Mouse (Mus musculus) urinary bladder, adult 2 months (tissue): ENCODE results near the gene Scn9a. TPM values are rescaled to one million over a fixed set of nuclear protein-coding genes. Genes with fewer than 3 reads are reported as not detected.

ENCODE experiments used
- DNase-seq: peaks from one replicate; pipeline ENCODE4 v3.0.0; 2022; ENCODE audit warnings: low spot score
- polyA plus RNA-seq: library from polyadenylated mRNA; depleted of rRNA; stranded (reverse); fragments of >200 nt; gene quantifications from 2 replicates; pipeline ENCODE4 v1.2.3, GENCODE M21; 2012; rRNA removed

Gene Scn9a
- polyA plus RNA-seq, result 0.08 and 0.10 TPM in 2 replicates

DNA sequence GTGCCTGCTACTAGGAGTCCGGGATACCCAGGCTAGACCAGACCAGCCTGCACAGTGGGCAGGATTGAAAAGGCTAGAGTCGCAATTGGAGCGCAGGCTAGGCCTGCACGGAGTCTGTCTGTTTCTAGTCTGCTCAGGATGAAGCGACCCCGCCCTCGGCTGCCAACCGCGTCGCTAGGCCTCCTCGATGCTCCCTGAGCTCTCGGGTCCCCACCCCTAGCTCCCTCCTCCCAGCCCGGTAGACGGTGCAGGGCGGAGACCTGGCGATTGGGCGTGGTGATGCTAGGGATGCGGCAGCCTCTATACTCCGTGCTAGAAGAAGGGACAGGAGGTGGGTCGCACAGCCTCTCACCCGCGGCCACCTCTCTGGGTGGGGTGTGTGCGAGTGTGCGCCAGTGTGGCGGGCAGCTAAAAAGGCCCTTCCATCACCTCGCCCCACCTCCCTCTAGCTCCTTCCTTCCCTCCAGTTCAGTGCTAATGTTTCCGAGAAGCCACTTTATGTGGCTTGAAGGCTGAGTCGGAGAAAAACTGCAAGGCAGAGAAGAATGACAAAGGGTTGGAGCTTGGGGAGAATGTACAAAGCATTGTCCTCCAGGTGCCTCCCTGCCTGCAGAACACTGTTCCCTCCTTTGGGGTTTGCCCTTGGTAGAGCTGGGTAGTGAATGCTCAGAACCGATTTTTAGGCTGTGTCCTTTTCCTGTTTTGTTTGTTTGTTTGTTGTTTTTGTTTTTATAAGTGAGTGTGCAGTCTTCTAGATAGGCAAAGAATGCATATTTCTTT, at the start of gene Scn9a:
TSS of gene Scn9a (minus strand) at position 383 of the 780 bp plus-strand sequence.
- no peak for DNase-seq

DNA sequence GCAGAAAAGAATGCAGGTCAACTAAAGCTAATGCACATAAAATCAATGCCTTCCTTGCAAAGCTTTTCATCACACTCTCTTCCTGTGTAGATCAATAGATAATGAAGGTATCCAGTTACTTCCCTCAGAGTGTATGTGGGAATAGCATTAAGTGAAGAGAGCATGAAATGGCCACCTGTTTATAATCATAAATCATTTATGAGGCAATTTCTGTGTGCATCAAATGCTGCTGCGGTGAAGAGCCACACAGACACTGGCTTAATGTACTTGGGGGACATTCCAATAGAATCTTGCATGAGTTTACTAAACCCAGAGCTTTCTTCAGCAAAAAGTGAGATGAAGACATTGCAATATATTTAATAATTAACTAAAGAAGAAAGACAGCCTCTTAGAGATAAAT, 27.2 kb upstream of the Scn9a start:
- DNase-seq, result no peak

DNA sequence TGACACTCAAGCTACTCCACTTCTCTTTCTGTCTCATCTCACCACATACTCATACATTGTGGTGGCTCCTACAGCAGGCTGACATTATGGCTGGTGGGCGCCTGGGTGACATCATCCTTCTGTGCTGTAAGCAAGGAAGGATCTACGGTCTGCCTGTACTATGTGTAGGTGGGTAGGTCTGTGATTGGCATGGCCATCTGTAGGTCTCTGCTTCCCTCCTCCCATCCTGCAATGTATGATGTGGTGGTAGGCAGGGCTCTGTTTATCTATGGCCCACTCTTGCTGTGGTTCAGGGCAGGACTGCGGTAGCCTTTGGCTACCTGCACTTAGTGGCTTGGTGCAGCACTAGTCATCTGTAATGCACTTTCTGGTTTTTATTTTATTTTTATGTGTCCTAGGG, 21.7 kb upstream of the Scn9a start:
- no peak for DNase-seq

DNA sequence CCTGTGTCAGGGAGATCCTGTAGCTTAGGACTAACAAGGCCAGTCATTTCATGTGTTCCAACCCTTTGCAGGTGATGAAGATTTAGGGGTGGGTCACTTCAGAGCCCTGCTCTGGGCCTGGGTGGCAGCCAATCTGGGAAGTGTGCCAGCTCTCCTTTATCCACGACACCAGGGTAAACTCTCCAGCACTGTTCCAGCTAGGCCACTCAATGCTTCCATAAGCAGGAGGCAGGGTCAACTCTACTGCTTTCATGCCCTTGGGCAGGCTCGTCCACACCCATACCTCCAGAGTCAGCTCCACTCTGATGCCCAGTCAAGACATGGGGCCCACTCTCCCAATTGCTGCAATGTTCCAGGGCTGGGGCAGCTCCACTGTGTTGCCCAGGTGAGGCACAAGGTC, 20.7 kb upstream of the Scn9a start:
- no peak for DNase-seq

DNA sequence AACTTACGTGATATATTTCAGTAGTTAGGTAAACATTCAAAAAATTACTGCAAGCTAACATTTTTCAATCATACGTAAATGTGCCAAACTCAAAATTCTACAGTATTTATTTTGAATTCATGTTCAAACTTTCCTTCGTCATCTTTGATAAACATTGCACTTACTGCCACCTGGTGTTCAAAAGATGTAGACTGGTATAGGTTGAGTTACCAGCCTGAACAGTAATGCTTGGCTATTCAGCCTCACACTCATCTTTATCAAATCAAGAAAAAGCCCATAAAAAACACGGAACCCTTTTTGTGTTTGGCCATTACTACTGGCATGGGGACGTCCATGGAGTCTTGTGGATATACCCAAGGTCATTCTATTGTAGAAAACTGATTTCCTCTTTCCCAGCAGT, 9.6 kb upstream of the Scn9a start:
- no peak for DNase-seq

DNA sequence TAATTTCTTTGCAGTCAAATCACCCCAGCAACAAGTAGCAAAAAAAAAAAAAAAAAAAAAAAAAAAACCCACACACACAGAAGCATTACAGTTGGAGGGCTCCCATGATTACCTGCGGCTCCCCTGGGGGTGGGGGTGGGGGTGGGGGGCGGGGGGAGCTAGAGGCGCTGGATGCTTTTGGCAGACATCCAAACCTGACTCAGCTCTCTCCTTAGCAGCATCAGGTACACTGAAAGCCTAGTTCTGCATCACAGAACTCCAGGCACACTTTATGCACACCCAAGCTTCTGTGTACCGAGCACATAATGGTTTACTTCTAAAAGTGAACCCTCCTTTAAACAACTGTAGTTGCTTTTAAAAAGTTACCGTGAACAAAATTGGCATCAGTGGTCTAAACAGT, 2.0 kb downstream of the Scn9a start:
- no peak for DNase-seq

DNA sequence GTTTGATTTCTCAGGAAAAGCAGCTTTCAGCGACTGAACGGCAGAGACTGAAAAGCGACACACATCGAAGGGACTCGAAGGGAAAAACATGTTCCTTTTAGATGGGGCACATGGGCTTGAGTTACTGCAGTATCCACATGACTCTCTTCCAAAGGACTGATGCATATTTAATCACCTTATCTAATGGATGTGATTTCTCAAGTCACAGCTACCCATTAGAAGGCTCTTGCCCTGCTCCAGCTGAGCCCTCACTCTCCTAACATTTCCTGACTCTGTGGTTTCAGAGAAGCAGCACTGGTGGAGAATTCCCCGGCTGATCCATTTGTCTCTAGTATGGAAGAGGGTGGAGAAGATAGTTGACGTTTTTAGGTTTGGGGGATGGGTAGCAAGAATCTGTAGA, 23.7 kb downstream of the Scn9a start:
- no peak for DNase-seq

DNA sequence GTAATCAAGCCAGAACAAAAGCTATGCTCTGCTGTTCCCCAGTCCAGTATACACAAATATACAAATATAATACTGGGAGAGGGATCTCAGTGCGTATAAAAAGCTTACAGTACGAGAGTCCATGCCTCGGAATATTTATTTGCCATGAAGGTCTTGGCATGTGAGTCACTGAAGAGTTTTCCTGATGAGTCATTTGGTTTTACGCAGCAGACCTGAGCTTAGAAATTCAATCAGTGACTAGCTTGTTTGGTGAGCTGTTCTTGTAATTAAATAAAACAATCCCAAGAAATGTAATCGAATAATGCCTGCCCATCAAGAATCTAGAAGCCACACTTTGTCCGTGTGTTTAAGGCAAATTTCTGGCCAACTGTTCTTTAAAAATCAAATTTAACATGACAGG, 37.4 kb downstream of the Scn9a start:
- no peak for DNase-seq

DNA sequence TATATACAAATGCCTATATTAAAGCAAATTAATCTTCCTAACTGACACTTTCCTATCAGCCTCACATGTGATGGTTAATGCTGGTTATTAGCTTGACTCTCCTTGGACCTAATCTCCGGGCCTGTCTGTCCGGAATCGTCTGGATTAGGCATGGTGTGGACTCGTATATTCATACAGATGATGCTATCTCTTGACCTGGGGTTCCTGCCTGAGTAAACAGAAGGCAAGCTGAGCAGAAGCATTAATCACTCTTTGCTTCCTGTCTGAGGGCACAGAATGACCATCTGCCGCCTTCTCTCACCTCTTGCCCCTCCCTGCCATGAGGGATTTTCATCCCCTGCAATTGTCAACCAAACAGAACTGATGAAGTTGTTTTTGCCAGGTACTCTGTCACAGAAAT, 38.6 kb downstream of the Scn9a start:
- no peak for DNase-seq

DNA sequence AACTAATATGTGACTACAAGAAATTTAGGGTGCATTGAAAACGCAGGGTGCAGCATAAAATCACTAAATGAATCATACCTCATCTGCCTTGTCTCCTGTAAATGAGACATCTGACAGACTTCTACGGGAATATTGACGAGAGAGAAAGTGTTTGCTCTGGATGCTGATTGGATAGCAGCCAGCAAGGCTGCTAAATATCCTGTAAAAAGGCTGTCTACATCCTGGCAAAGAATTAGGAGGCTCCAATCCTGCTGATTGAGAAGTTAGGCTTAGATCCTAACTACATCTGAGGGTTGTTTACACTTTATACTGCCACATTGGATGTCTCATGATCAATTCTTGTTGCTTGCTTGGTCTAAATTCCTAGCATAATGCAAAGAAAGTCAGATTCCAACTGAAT, 44.6 kb downstream of the Scn9a start:
- DNase-seq, result no peak

DNA sequence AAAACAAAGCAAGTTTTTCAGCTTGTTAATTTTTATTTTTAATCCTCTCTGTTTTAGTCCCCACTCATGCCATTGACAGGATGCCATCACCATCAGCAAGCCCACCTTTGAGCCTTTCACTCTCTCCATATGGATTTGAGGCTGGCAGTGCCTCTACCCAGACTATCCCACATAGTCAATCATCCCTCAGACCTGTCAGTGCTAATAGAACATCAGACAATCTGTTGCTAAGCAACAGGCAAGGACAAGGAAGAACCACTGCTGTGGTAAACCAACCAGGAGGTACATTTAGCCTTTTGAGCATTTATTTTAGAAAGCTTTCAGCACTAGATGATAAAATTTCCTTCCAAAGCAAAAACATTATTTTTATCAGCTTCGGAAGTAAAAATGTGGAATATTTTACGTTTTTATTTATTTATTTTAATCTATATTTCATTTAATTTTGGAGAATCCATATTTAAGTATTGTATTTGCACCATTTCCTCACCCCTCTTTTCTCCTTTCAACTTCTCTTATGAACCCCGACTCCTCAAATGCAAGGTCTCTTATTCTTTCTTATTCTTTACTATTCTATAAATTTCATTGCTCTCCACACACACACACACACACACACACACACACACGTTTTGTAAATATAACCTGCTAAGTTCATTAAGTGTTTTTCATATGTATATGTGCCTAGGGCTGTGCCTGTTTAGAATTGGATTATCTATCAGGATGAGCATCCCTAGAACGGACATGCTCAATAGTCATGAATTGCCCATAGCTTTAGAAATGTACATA, 54.5 kb downstream of the Scn9a start:
- DNase-seq, result no peak

DNA sequence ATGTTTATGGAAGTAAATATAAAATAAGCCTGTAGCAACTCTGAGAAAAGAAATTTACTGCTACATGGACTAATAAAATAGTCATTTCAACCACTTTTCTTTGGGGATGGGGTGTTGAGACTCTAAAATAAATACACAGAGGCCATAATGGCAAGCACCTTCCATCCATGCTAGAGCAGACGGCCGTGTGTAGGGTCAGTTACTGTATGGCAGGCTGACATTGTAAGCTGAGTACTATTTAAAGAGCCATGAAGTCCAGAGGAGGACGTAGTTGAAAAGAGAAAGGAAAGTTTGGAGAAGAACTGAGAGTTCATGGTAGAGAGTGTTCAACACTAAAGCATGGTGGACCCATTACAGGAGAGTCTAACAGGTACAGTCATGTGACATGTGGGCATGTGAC, 86.5 kb downstream of the Scn9a start:
- DNase-seq, result no peak

DNA sequence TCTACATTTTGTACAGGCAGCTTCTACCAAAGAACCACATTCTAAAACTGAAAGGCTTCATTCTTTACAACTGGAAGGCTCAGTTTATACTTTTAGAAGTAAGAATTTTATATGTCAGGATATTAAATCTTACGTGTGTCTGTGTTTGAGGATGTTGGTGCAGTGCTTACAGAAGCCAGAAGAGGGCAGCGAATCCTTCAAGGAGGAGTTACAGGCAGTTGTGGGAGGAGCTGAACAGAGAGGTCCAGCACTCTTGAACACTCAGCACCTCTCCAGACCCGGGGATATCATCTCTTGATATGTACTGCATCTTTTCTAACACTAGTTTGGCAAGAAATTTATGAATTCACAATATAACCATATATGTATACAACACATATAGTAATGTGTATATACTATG, 114.8 kb downstream of the Scn9a start:
- no peak for DNase-seq

DNA sequence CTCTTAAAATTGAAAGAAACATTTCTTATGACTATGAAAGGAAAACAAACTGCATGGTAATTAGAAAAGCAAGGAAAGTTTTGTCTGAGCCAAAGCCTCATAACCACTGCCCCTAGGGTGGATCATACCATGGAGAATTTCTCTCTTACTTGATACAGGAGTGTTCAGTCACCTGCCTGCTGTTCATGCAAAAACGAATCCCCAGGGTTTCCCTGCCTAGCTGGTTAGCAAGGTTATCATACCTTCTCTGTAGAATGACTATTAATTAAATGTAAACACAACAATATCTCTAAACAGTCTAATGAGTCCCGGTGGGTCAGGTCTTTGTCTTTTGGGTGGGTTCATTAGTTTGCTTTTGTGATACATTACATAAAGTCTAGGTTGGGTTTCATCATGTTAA, 123.3 kb downstream of the Scn9a start:
- no peak for DNase-seq

DNA sequence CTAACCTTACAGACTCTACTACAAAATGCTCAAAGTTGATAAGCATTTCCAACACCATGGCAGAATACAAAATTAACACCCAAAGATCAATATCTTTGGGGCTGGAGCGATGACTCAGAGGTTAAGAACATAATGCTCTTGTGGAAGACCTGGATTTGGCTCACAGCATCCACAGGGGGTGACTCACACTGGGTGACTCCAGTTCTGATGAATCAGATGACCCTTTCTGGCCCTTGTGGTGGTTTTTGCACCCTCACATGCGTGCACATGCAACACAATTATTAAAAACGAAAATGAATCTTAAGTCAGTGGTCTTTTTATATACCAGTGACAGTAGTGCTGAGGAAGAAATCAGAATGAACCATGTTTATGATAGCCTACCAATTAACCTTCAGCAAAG, 126.7 kb downstream of the Scn9a start:
- no peak for DNase-seq

DNA sequence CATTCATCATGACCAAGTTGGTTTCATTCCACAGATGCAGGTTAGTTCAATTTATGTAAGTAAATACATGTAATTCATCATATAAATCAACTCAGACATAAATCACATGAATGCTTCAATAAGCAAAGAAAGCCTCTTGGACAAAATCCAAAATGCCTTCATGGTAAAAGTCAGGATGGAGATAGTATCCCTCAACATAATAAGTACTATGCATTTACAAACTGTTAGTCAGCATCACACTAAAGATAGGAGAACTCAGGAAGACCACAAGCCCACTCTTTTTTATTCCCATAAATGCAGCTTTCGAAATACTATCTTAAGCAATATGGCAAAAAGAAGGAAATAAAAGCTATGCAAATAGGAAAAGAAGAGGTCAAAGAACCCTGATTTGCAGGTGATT, 127.1 kb downstream of the Scn9a start:
- DNase-seq, result no peak

DNA sequence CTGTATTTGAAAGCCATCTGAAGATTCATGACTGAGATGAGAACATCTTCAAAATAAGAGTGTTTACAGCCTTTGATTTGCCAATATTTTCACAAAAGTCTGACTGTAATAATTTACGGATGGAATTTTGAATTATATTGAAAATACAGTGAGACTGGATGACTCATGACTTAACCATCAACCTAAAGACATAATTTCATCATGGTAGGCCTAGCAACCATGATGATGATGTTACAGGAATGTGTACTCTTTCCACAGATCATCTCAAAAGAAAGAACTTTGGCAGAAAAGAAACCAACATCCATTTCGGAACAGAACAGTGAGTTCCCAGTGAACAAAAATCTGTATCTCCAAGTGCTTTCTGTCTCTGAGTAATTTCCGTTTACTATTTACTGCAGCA, 132.6 kb downstream of the Scn9a start:
- no peak for DNase-seq

DNA sequence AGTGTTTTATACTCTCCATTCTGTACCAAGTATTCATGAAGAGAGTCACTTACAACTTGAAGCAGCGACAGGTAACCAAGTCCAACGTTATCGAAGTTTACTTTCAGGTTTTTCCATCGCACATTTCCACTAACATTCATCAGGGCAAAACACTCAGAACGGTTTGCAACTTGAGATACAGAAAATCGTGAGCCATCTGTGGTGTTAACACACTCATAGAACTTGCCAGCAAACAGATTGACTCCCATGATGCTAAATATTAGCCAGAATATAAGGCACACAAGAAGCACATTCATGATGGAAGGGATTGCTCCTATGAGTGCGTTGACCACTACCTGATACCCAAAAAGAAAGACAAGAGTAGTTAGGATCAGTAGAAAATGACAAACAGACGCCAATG, 140.2 kb downstream of the Scn9a start:
- no peak for DNase-seq

DNA sequence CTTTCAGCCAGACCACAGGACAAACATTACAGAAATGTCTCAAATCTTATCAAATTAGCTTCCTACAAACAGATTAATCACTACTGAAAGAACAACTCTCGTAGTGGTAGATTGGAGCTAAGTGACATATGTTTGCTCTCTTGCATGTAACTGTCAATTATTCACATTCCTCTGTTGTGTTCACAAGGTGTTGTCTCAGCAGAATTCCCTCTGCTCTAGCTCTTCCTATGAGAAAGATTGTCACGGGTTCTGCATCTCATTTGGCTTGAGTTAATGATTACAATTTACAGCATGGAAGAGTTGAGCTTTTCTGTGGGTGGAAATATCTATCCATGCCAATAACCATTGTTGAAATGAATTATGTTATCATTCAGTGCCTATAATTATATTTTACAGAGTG, 156.4 kb downstream of the Scn9a start:
- DNase-seq, result no peak

DNA sequence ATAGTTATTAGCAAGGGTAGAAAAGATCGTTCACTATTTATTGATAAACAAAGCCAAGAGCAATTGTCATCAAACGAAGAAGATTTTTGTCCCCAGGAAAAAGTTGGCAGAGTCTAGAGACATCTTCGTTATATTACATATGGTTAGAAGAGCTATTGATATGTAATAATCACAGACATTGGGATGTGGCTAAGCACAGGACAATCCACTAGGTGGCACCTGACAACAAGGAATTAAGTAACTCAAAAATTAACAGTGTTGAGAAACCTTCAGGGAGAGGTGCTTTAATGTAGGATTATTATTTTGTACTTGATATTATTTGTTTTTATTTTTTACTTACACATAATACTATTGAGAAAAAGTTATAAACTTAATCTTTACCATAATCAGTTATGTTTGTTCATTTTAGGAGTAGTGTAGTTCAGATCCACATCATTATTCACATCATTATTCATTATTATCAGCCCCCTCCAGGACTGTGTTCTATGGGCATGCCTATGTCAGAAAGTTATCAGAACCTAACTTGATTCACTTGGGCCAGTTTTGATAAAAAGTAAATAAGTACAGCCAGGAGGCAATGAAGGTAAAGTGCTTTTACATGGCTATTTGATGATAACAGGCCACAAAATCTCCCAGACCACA, 161.5 kb downstream of the Scn9a start:
- no peak for DNase-seq

DNA sequence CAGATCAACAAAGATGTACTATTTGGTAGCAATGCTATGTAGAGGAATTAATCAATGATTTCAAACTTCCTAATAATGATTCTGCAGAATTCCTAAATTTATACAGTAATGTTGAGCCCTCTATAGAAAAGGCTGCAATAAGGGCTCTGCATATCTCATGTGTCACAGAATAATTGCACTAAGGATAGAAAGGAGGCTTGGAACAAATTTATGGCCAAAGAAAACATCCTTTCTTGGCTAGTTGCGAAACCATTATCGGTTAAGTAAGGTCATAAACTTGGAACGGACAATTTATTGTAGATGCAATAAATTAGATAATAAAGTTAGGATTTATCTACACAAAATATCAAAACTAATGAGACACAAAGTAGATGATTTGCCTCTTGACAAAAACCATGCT, 169.3 kb downstream of the Scn9a start:
- DNase-seq, result no peak

DNA sequence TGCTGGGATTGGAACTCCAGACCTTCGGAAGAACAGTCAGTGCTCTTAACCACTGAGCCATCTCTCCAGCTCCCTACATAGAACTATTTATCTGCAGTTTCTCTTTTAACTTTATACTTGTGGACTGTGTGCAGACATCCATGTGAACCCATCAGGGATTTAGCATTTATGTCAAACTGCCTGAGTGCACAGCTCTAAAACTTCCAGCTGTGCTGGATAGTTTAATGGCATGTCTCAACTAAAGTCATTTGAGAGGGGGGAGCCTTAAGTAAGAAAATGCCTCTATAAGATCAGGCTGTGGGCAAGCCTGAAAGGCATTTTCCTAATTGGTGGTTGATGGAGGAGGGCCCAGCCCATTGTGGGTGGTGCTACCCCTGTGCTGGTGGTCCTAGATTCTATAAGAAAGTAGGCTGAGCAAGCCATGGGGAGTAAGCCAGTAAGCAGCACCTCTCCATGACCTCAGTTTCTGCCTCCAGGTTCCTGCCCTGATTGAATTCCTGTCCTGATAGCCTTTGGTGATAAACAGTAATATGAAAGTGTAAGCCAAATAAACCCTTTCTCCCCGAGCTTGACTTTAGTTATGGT, 169.8 kb downstream of the Scn9a start:
- DNase-seq, result no peak

DNA sequence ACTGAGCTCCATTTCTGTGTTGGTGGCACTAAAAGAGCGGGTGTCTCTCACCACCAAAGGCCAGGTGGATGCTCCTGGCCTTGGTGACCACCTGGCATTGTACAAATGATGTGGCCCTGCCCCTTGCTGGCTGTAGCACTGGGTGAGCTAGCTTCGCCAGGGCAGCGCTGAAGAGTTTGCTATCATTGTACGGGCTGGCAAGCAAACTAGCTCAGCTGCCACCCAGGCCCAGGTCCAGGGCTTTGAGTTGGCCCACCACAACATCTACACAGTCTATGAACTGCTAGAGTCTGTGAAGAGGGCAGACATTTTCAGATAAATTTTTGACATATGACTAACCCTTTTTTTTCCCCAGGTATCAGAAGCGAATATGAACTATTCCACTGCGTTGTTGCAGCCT, 170.8 kb downstream of the Scn9a start:
- no peak for DNase-seq
